Mouse (Mus musculus): ENCODE data around the gene Cbfa2t3. TPM values are rescaled to one million over a fixed set of nuclear protein-coding genes. Genes with fewer than 3 reads are reported as not detected.

Cbfa2t3 gene
- total and polyA plus RNA-seq, 3 experiments: 10.5 to 102 TPM; not detected in 1

DNA sequence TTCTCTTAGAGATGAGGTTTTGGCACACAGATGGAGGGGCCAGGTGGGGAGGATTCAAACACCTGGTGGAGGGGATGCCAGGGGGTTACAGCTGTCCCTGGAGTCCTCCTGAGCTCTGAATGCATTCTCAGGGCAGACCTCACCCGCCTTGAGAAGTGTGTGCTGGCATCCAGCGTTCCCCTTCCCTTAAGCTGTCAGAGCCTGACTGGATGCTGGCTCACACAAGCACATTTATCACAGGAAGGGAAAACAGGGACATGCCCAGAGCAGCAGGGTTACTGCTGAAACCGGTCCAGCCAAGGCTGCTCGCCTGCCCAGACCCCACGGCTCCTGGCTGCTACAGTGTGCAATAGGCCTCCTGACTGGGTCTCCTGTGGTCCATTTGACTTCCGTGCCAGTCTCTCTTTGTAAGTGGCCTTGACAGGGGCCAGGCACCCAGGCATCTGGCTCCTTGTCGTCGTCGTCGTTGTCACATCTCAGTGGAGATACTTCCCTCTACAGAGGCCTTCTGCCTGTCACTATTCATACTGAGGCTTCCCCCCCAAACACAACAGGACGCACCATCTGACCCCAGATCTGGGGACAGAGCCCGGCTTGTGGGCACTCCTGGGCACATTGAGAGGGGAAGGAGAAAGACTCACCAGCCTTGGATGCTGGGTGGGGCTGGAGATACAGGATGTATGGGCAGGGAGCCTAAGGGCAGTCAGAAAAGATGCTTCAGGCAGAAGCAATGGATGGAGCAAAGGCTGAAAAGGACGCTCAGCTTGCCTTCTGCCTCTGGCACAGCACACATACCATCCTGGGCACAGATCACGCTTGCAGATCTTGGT lies 22.1 kb upstream of the Cbfa2t3 start:
- no peaks in the 10 kb centered on the region for H3K27me3 ChIP-seq (ENCODE audit: control insufficient read depth in 1 of 2, insufficient read depth in 2 of 2, low read length in 2 of 2)
- no peak overlapping the region for H3K4me3 ChIP-seq (ENCODE audit: control insufficient read depth in 1 of 2, insufficient read depth in 1 of 2, low read depth in 2 of 2, low read length in 2 of 2)

DNA sequence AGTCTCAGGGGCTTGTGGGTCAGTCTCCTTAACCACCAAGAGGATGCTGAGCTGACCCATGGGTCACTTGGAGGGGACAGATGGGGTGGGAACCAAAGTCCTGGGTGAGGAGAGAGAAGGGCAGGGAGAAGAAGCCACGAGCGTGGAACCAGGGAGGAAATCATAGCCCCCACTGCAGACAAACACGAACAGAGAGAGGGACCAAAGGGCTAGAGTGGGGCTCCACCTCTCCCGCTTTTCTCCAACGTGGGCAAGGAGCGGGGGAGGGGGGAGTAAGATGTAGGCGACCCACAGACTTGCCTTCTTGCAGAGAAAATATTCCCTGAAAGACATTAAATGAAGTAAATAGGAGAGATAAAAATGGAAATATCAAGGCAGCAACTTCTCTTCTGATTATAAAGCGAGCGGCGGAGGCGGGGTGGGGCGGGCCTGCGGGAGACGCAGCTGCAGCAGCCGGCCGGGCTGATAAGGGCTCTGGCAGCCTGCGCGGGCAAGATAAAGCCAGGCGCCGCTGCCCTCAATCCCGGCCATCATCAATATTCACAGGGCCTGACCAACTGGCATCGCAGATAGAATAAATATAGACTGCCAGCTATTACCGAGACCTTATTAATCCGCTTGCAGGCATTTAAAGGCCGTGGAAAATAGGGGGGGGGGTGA lies 21.3 kb upstream of the Cbfa2t3 start:
- Histone ChIP-seq H3K9me3 (replicated peaks; ENCODE audit: insufficient read depth, low read length) (no peaks in the 10 kb centered on the region), H3K36me3 (ENCODE audit: control insufficient read depth in 1 of 2, insufficient read depth in 2 of 2, low read length in 2 of 2) (peaks cover 0 to 37% of the 10 kb centered on the region in 2 experiments; a peak in 2 of 4 replicates), H3K27ac (ENCODE audit: control insufficient read depth, low read depth, low read length) (peak overlapping the region; percentile 87), H3K9ac (ENCODE audit: control insufficient read depth, low read depth, low read length, poor library complexity, severe bottlenecking) (peak overlapping the region; percentile 13; the same call in 1 of the 2 replicates), H3K4me1 (ENCODE audit: control insufficient read depth in 1 of 2, insufficient read depth in 2 of 2, low read length in 2 of 2) (peaks cover 22 to 49% of the 10 kb centered on the region in 2 experiments), H3K27me3 (ENCODE audit: control insufficient read depth in 1 of 2, insufficient read depth in 2 of 2, low read length in 2 of 2) (no peaks in the 10 kb centered on the region), H3K79me2 (ENCODE audit: control insufficient read depth, insufficient read depth, low read length, poor library complexity) (no peaks in the 10 kb centered on the region), H3K4me3 (ENCODE audit: control insufficient read depth in 1 of 2, insufficient read depth in 1 of 2, low read depth in 2 of 2, low read length in 2 of 2) (peak overlapping the region in 1 of 2 experiments; percentile 2; a peak in 1 of 4 replicates)
- DNase-seq (ENCODE audit: low read depth, low spot score): peak; percentile 91
- 0 out of 2 replicates have a peak, but pooled peaks have one; percentile 44 for TF ChIP-seq TBP (IDR thresholded peaks at IDR 0.05; ENCODE audit: low read depth, low read length)
- no peak; the same call in 1 of the 2 replicates for TF ChIP-seq NRF1 (IDR thresholded peaks at IDR 0.05; ENCODE audit: insufficient read depth, low read depth, low read length, poor library complexity, severe bottlenecking)
- TF ChIP-seq CHD1 (IDR thresholded peaks at IDR 0.05; ENCODE audit: low read depth, low read length): no peak
- no peak for TF ChIP-seq ZC3H11A (IDR thresholded peaks at IDR 0.05; ENCODE audit: low read depth, low read length)
- no peak for TF ChIP-seq POLR2AphosphoS5 (IDR thresholded peaks at IDR 0.05; ENCODE audit: borderline replicate concordance, low read depth, low read length)
- peak; percentile 53; the same call in 1 of the 2 replicates for TF ChIP-seq MEF2A (IDR thresholded peaks at IDR 0.05; ENCODE audit: extremely low read depth, insufficient replicate concordance, low read depth, low read length, poor library complexity, severe bottlenecking)
- TF ChIP-seq BHLHE40 (IDR thresholded peaks at IDR 0.05; ENCODE audit: borderline replicate concordance, low read depth, low read length): peak; percentile 79
- peak; percentile 100 for TF ChIP-seq TCF12 (IDR thresholded peaks at IDR 0.05; ENCODE audit: low read depth, low read length)
- peak; percentile 97 for TF ChIP-seq GATA1 (IDR thresholded peaks at IDR 0.05; ENCODE audit: low read depth, low read length)
- TF ChIP-seq TAL1 (IDR thresholded peaks at IDR 0.05; ENCODE audit: low read length): peak; percentile 99
- no peak; the same call in 1 of the 2 replicates for TF ChIP-seq CHD2 (IDR thresholded peaks at IDR 0.05; ENCODE audit: low read length)
- peak; percentile 3 for TF ChIP-seq RAD21 (IDR thresholded peaks at IDR 0.05; ENCODE audit: low read depth, low read length)
- no peak for TF ChIP-seq USF2 (IDR thresholded peaks at IDR 0.05; ENCODE audit: borderline replicate concordance in 1 of 2, insufficient read depth in 1 of 2, low read depth in 1 of 2, low read length in 2 of 2)
- no peak for TF ChIP-seq ZKSCAN1 (IDR thresholded peaks at IDR 0.05; ENCODE audit: low read depth, low read length)
- TF ChIP-seq CTCF (IDR thresholded peaks at IDR 0.05 in 2 of 3, conservative IDR thresholded peaks at IDR 0.05 in 1 of 3; ENCODE audit: control insufficient read depth in 1 of 3, insufficient read depth in 1 of 3, low read depth in 2 of 3, low read length in 3 of 3, poor library complexity in 1 of 3, severe bottlenecking in 1 of 3): no peak
- peak; percentile 18; the same call in 1 of the 2 replicates for TF ChIP-seq SMC3 (IDR thresholded peaks at IDR 0.05; ENCODE audit: low read depth, low read length)

More for the DNA sequence above, 22.1 kb upstream of the Cbfa2t3 start:
- peaks cover 0 to 37% of the 10 kb centered on the region in 2 experiments; a peak in 2 of 4 replicates for H3K36me3 ChIP-seq (ENCODE audit: control insufficient read depth in 1 of 2, insufficient read depth in 2 of 2, low read length in 2 of 2)
- peak; percentile 74 for DNase-seq (ENCODE audit: low read depth, low spot score)
- TF ChIP-seq TBP (IDR thresholded peaks at IDR 0.05; ENCODE audit: low read depth, low read length) (no peak), EP300 (IDR thresholded peaks at IDR 0.05; ENCODE audit: low read depth in 1 of 2, low read length in 2 of 2) (no peak), HCFC1 (IDR thresholded peaks at IDR 0.05; ENCODE audit: low read depth, low read length) (no peak), ZMIZ1 (IDR thresholded peaks at IDR 0.05; ENCODE audit: low read depth, low read length) (no peak), TAL1 (IDR thresholded peaks at IDR 0.05; ENCODE audit: low read length) (no peak), POLR2AphosphoS5 (IDR thresholded peaks at IDR 0.05; ENCODE audit: borderline replicate concordance, low read depth, low read length) (no peak), MAX (IDR thresholded peaks at IDR 0.05; ENCODE audit: low read length) (0 out of 2 replicates have a peak, but pooled peaks have one; percentile 45), KAT2A (conservative IDR thresholded peaks at IDR 0.05; ENCODE audit: low read depth, low read length) (no peak), RAD21 (IDR thresholded peaks at IDR 0.05; ENCODE audit: low read depth, low read length) (no peak; the same call in 1 of the 2 replicates), MXI1 (IDR thresholded peaks at IDR 0.05; ENCODE audit: low read depth, low read length) (no peak), POLR2AphosphoS2 (IDR thresholded peaks at IDR 0.05; ENCODE audit: low read length) (no peak), ELF1 (IDR thresholded peaks at IDR 0.05; ENCODE audit: low read depth, low read length) (0 out of 2 replicates have a peak, but pooled peaks have one; percentile 10), NRF1 (IDR thresholded peaks at IDR 0.05; ENCODE audit: insufficient read depth, low read depth, low read length, poor library complexity, severe bottlenecking) (no peak), MAZ (IDR thresholded peaks at IDR 0.05; ENCODE audit: low read depth, low read length) (no peak), NELFE (IDR thresholded peaks at IDR 0.05; ENCODE audit: low read depth, low read length) (no peak), ETS1 (IDR thresholded peaks at IDR 0.05; ENCODE audit: low read depth, low read length) (0 out of 2 replicates have a peak, but pooled peaks have one; percentile 6), BHLHE40 (IDR thresholded peaks at IDR 0.05; ENCODE audit: borderline replicate concordance, low read depth, low read length) (no peak), MEF2A (IDR thresholded peaks at IDR 0.05; ENCODE audit: extremely low read depth, insufficient replicate concordance, low read depth, low read length, poor library complexity, severe bottlenecking) (no peak), GATA1 (IDR thresholded peaks at IDR 0.05; ENCODE audit: low read depth, low read length) (no peak), CHD1 (IDR thresholded peaks at IDR 0.05; ENCODE audit: low read depth, low read length) (0 out of 2 replicates have a peak, but pooled peaks have one; percentile 33), MYB (IDR thresholded peaks at IDR 0.05; ENCODE audit: low read depth, low read length) (no peak), CTCF (IDR thresholded peaks at IDR 0.05 in 2 of 3, conservative IDR thresholded peaks at IDR 0.05 in 1 of 3; ENCODE audit: control insufficient read depth in 1 of 3, insufficient read depth in 1 of 3, low read depth in 2 of 3, low read length in 3 of 3, poor library complexity in 1 of 3, severe bottlenecking in 1 of 3) (no peak), CHD2 (IDR thresholded peaks at IDR 0.05; ENCODE audit: low read length) (no peak), SMC3 (IDR thresholded peaks at IDR 0.05; ENCODE audit: low read depth, low read length) (0 out of 2 replicates have a peak, but pooled peaks have one; percentile 1), E2F4 (IDR thresholded peaks at IDR 0.05; ENCODE audit: borderline replicate concordance, low read depth, low read length) (no peak), RCOR1 (IDR thresholded peaks at IDR 0.05; ENCODE audit: low read depth, low read length) (no peak)
- H3K9me3 ChIP-seq (replicated peaks; ENCODE audit: insufficient read depth, low read length): no peaks in the 10 kb centered on the region
- H3K9ac ChIP-seq (ENCODE audit: control insufficient read depth, low read depth, low read length, poor library complexity, severe bottlenecking): peak overlapping the region; percentile 15
- no peaks in the 10 kb centered on the region for H3K79me2 ChIP-seq (ENCODE audit: control insufficient read depth, insufficient read depth, low read length, poor library complexity)
- H3K27ac ChIP-seq (ENCODE audit: control insufficient read depth, low read depth, low read length): peak overlapping the region; percentile 27
- peaks cover 22 to 49% of the 10 kb centered on the region in 2 experiments for H3K4me1 ChIP-seq (ENCODE audit: control insufficient read depth in 1 of 2, insufficient read depth in 2 of 2, low read length in 2 of 2)

Data from MEL (cell line).